Mouse (Mus musculus): ENCODE results near the gene Prox2.
"Not testable (repeated sequence)": the region's sequence is repeated elsewhere in the genome, so short reads cannot be mapped to it uniquely, and the experiment has no call there.

Prox2 gene

DNA sequence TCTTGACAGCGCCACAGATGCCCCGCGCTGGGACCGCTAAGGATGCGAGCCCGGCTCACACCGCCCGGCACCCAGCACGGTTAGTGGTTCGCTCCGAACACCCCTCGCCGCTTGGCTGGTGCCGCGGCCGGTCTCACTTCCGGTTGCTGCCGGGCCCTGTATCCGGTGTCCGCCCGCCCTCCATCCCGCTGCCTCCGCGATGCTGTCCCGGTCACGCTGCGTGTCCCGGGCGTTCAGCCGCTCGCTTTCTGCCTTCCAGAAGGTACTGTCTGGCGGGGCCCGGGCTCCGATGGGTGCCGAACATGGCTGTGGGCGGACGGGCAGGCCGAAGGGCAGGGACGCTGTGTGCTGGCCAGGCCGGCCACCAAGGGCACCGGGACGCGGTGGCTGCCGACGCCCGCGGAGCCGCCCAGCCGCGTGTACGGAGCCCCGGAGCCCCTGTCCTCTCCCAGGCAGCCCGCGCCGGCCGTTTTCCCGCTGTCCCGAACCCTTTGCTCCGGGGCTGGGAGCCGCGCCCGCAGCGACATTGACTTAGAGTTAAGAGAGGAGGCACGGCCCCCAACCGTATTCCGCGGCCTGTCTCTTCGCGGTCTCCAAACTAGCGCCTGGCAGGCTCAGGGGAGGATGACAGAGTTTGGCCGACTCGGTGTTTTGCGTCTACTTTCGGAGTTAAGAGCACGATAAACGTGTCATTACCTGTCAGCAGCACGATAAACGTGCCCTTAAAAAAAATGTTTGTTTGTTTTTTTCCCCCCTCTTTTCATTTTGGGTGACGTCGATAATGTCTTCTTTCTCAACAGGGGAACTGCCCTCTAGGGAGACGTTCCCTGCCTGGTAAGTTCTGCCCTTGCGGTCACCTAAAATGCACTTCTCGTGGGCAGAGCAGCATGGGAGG is at the start of gene Prox2, which contains the start of gene Dlst:
Gene Prox2 (minus strand): TSS at position 62 of the 895 bp plus-strand sequence.
Gene Dlst (plus strand): TSS at position 136 of the 895 bp plus-strand sequence.
- peak; percentile 92 for DNase-seq

GRCm38 (mm10) chr12:85159592-85159991 is 49.0 kb upstream of the Prox2 start:
- DNase-seq = no peak

DNA sequence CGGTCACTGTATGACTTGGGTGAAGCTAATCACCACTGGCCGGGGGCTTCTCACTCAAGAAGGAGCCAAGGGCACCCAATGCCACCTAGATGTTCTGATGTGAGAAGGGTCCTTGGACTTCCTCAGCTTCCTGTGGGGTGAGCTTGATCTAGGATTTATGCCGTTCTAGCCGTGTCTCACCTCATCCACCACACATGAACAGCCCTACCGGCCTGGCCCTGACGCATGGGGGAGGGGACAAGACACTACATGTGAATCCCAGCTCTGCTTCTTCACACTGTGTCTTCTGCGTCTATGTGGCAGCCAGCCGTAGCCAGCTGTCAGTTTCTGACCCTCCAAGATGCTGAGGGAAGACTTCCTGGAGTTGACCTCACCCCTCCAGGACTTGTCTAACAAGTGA is 48.2 kb upstream of the Prox2 start:
- DNase-seq = no peak

DNA sequence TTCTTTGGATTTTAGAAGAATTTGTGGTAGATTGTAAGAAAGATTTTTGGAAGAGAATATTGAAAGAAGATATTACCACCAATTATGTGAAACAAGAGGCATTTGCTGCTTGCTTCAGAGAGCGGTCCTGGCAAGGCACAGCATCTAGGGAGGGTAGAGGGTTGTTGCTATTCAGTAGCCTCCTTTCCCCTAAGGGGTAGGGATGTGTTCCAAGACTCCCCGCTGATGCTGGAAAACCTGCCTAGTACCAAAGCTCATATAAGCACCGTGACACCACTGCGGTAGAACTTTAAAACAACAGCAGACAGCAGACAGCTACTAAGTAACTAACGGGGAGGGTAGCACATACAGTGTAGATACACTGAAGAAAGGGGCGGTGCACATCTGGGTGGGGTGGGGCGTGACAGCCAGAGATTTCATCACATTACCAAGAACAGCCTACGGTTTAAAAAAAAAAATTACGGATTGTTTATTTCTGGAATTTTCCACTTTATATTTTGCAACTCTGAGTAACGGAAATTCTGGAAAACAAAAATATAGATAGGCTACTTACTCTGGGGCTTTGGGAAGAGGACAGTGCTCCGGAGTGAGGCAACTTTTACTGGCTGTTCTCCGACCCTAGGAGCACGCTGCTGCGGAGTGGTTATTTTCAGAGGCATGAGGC is 47.4 kb upstream of the Prox2 start:
- DNase-seq = no peak

DNA sequence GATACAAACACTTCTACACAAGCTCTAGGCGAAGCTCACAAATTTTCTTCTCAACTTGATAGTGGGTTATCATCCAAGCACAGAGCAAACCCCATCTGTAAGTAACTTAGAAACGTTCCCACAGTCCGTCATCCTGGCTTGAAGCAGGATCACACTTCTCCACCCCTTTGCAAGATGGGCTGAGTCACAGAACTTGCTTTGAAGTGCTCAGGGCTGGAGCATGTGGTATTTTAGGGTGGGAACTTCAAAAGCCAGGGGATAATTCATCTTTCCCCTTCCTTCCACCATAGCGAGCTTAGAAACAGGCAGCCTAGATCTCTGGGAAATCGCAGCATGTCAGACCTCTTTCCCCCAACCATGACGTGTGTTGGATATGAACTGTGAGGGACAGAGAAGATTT is 45.8 kb upstream of the Prox2 start:
- DNase-seq = no peak

GRCm38 (mm10) chr12:85153011-85153410 is 42.5 kb upstream of the Prox2 start:
- no peak for DNase-seq

DNA sequence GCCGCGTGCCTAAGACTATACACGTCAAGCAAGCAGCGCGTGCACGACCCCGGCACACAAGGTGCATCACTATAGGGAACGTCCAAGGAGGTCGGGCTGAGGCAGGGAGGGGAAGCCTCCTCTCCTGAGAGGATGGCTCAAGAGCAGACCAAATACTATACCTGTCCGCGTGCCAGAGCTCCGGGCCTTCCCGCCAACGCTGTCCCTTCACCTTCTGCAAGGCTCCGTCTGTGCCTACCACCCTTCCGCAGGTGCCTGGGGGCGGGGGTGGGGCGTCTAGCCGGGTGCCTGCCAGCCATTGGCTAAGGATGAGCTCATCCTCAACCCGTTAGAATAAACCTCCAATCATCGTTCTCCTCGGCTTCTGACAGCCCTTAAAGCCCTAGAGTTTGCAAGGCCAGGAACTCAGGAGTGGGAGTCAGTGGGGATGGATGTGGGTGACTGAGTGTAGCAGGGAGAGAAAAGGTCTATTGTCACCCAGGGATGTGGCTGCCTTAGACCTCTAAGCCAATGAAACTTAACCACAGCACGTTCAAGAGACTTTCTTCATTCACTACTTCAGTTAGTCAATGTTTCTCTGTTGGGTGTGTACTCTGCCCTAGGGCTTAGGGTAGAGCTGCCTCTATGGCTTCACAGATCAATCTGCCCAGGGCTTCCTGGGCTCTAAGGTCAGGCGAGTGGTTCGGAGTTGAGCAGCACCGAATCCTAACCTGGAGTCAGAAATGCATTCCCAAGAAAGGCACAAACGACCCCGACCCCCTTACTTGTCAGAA is 40.6 kb upstream of the Prox2 start, which contains the start of gene Rps6kl1:
Gene Rps6kl1 (minus strand): TSS at position 263 of the 773 bp plus-strand sequence.
- DNase-seq = peak; percentile 85

GRCm38 (mm10) chr12:85150321-85151001 is 39.9 kb upstream of the Prox2 start:
- peak; percentile 57 for DNase-seq

DNA sequence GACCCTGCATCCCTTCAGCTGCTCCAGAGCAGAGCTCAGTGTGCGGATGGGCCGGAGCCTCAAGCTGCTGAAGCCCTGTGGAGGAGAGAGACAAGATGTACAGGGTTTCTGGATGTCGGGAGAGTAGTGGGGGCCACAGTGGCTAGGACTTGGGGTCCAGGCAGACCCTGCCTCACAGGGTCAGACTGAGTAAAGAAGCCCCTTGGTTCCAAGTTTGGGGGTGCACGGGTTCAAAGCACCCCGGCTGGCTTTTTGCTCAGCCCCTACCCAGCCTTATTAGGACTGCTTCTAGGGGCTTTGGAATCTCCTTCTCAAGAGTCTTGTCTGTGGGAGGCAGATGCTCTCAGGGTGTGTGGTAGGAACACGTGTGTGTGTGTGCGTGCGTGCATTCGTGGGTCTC is 36.3 kb upstream of the Prox2 start:
- no peak for DNase-seq

DNA sequence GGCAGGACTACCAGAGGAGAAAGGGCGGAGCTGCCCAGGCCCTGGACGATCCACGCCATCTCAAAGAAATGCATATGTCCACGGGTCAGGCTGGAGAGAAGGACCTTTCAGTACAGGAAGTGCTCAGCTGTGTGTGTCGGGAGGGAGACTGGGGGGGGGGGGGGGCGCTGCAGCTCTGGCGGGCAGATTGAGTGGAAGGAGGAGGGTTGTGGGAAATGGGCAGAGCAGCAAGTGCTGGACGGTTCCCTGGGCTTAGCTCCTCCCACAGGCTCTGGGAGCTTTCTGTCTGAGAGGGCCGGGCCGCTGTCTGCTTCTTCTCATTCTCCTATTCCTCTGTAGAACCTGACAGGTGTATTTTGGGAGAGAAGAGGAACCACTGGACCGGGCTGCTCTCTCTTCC is 35.8 kb upstream of the Prox2 start:
- DNase-seq = peak; percentile 43

GRCm38 (mm10) chr12:85145630-85146029 is 35.1 kb upstream of the Prox2 start:
- peak; percentile 44 for DNase-seq

GRCm38 (mm10) chr12:85144821-85145220 is 34.3 kb upstream of the Prox2 start:
- DNase-seq = no peak

DNA sequence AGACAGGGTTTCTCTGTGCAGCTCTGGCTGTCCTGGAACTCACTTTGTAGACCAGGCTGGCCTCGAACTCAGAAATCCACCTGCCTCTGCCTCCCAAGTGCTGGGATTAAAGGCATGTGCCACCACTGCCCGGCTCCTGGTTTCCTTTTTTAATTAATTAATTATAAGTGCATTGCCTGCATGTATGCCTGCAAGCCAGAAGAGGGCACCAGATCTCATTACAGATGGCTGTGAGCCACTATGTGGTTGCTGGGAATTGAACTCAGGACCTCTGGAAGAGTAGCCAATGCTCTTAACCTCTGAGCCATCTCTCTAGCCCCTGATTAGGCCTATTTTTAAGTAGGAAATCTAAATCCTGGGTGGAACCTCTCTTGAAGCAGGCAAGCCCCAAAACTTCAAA is 33.7 kb upstream of the Prox2 start:
- not testable (repeated sequence) for DNase-seq

DNA sequence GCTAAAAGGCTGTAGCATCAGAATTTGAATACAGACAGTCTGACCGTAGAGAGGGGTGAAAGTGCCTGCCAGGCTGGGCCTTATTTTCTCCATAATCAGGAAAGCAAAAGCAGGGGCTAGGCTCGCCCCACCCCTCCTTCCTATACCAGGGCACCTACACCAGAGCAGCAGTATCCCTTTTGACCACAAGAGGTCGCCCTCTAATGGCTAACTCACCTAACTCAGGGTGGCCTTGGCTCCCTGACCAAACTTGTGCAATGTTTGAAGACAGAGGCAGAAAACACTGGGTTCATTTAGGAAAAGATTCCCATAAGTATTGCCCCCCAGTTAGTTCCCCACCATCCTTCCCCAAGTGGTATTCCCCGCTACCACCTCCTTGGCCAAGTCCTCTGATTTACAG is 32.2 kb upstream of the Prox2 start:
- DNase-seq = peak; percentile 87

DNA sequence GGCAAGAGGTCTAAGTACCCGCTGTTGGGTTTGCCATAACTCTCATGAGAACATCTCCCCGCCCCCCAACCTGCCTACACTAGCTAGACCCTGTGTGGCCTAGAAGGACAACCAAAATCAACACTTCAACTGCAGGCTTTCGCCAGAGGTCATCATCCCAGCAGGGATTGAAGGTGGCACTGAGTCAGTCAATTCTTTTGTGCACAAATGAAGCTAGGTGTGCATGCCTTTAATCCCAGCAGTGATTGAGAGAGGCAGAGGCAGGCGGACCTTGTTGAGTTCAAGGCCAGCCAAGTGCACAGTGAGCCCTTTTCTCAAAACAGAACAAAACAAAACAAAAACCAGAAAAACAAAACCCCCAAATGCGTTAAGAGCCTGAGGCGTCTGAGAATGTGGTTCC is 30.5 kb upstream of the Prox2 start:
- DNase-seq = no peak

DNA sequence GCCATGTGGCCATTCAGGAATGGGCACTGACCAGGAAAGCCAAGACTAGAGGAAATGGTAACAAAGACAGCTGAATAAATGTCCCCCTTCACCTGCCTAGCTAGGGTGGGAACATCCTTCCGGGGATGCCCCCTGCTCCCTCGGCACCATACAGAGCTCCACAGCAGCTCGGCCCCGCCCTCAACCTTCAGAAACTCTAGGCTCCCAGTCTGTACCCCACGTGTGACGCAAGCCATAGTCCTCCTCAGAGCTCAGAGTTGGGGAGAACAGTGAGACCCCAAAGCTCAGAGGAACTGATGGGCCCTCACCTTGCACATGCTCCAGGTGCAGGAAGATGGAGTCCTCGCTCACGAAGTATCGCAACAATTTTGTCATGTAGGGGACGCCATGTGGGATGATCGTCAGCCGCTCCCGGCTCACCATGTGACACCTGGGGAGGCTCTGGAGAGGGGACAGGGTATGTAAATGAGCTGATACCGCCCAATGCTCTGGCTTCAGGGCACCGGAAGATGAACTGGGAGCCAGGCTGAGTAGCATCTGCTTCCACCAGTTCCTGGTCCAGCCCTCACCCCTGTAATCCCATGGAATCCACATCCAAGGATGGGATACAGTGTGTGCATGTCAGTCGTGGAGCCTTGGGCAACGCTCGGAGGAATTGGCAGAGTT is 29.6 kb upstream of the Prox2 start:
- no peak for DNase-seq

GRCm38 (mm10) chr12:85136627-85137026 is 26.1 kb upstream of the Prox2 start:
- no peak for DNase-seq

GRCm38 (mm10) chr12:85135513-85136470 is 25.2 kb upstream of the Prox2 start:
- DNase-seq = peak; percentile 43

DNA sequence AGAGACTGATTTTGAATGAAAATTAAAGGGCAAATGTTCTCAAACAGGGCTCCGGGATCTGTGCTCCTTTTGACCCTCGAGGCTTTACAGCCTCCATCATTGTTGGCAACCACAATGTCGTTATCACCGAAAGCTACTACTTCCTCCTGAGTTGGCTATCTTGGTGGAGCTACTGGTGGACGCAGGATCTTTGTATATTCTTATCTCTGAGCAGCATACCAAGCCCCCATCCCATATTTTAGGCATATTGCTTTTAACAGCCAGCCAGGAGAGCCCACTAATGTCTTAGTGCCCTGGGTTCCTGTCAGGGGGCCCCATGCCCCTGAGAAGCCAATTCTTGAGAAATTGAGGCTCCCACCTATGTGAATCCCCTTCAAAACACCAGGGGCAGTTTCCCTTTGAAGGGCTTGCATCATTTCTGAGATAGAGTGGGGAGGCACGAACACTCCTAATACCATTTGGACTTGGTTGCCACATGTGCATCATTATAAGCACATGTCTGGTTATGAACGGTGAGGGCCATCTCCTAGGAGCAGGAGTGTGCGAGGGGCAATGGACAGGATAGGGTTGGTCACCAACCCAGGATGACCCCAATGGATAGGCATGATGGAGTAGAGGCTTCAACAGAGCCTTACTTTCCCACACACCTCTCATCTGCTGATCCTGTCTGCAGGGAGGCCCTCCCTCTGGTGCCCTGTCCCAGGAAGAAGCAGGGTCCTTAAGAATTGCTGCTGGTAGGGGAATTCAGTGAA is 23.7 kb upstream of the Prox2 start:
- DNase-seq = no peak

DNA sequence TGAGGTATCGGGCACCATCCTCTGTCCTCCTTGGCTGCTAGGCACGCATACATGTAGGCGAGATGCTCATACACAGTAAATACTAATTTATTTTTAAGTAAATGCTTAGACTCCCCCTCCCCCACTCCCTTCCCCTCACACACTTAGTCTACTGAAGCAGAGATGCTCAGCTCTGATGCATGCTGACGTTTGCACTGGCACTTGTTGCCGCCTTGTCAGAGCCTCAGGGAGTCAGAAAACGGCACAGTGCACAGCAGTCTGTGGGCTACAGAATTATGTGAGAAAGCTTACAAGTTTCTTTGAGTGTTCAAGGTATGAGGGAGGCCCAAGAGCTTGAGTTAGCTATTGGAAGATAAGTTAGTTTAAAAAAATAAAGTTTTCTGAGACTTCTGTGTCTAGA is 20.8 kb upstream of the Prox2 start:
- no peak for DNase-seq
